Mouse (Mus musculus) embryonic fibroblast, embryonic 13.5 days (primary cell): Measurements from ENCODE around the gene Hvcn1. TPM values are rescaled to one million over a fixed set of nuclear protein-coding genes. Genes with fewer than 3 reads are reported as not detected.
"Not testable (repeated sequence)": the region's sequence is repeated elsewhere in the genome, so short reads cannot be mapped to it uniquely, and the experiment has no call there.

Experiments used
- H3K27ac ChIP-seq: 2 replicates; pipeline ENCODE4 v1.5.1; 2012; ENCODE audit warnings: low read length, control low read depth, inconsistent platforms; ENCODE audit not compliant: insufficient read depth
- H3K4me1 ChIP-seq: 2 replicates; pipeline ENCODE4 v1.6.1; 2011; ENCODE audit warnings: low read length; ENCODE audit not compliant: control insufficient read depth, insufficient read depth
- H3K4me3 ChIP-seq: 2 replicates; pipeline ENCODE4 v1.5.1; 2011; ENCODE audit warnings: mild to moderate bottlenecking, control low read depth, low read length; ENCODE audit not compliant: insufficient read depth
- CTCF ChIP-seq: IDR thresholded peaks from 2 replicates; pipeline ENCODE4 v1.5.1; 2011; ENCODE audit warnings: mild to moderate bottlenecking, control low read depth, low read length, moderate library complexity, borderline replicate concordance; ENCODE audit not compliant: insufficient read depth
- POLR2A ChIP-seq: IDR thresholded peaks from 2 replicates; pipeline ENCODE4 v1.6.1; 2011; ENCODE audit warnings: low read depth, mild to moderate bottlenecking, control low read depth, low read length, moderate library complexity
- polyA plus RNA-seq: library from polyadenylated mRNA; stranded (reverse); fragments of >200 nt; gene quantifications from 2 replicates; pipeline ENCODE4 v1.2.4, GENCODE M21; 2011; ENCODE audit warnings: low read depth; ENCODE audit not compliant: missing spikeins, insufficient read length

Gene Hvcn1
- polyA plus RNA-seq, 1 experiment, result 3.1 TPM

DNA sequence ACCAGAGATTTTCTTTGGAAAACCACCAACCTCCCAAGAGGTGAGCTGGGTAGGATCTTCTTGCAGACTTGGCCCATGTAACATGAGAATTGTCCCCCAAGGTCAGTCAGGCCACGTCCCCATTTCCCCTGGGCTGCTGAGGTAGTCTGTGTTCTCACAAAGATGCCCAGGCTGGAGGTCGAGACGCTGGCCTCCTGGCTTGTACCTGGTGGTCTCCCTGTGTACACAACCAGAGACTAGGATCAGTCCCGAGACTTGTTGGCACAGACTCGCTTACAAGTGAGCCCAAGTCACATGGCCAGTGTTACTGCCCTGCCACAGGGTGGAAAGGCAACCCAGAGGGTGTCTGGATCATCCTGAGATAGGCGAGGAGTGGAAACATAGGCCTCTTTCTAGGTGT is 4.7 kb upstream of the Hvcn1 start:
- H3K4me3 ChIP-seq, result no peak overlapping the region
- H3K4me1 ChIP-seq, result no peaks in the 10 kb centered on the region
- no peak for TF ChIP-seq POLR2A
- no peak for TF ChIP-seq CTCF
- H3K27ac ChIP-seq, result no peak overlapping the region

DNA sequence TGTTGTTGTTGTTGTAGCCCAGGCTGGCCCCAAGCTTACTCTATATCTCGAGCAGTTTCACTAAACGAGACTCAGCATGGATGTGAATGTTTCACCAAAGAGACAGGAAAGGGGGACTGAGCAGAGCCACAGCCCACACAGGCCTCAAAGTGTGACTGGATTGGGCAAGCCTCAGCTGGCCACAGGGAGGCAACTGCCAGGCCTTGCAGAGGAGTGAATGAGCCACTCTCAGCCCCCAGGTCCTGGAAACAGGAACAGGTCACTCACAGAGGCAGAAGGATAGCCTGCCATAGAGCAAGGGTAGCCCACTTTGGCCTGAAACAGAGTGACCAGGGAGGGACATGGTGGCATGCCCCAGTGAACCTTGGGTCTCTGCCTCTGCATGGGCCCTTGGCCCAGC is 2.4 kb upstream of the Hvcn1 start:
- TF ChIP-seq CTCF (no peak), POLR2A (no peak)
- Histone ChIP-seq H3K4me3 (no peak overlapping the region), H3K4me1 (no peaks in the 10 kb centered on the region), H3K27ac (no peak overlapping the region)

DNA sequence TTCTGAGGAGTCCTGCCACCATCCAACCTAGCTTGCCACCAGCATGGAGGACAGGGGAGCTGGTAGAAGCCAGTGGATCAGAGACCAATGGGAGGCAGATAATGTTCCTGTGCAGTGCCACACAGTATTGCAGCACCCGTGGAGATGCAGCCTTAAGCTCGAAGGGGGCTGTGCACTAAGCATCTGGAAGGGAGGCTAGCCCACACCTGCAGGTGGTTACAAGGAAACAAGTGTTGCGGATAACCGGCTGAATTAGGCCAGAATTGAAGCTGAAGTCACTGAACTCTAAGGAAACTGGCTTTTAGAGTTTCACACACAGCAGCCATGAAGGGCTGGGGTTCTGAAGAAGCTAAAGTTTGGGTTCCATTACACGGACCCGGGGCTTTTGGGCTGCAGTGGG is 2.3 kb downstream of the Hvcn1 start:
- TF ChIP-seq CTCF (no peak), POLR2A (no peak)
- Histone ChIP-seq H3K4me3 (no peak overlapping the region), H3K4me1 (no peaks in the 10 kb centered on the region), H3K27ac (no peak overlapping the region)

DNA sequence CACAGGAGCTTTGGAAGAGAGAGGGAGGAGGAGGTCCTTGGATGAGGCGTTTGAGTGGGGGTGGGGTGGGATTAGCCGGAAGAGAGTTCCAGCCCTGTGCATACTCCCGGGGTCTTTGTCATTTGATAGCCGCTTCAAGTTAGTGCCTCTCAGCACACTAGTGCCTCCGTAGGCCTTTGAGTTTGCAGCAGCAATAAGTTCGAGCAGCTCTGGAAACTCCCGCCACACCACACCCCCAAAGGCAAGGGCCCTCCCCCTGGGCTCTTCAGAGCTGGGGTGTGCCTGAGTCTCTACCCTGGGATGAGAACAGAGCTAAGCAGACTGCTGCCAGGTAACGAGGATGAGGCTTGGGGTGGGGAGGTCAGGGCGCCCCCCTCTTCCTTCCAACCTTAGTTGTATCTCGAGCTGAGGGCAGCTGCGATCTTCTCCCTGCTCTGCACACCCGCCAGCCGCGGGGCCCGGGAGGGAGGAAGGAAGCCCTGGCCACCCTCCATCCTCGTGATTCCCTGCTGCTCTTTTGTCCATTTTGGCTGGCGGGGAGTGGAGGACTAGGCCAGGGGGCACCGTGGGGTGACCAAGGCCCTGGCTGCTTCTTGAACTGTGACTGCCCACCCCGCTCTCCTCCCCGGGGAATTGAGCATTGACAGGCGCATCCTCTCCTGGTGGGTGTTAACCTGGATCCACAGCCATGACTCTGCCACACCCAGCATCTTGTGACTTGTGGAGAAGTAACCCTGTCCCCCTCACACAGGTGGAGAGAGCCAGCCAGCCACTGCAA is 3.2 kb downstream of the Hvcn1 start:
- Histone ChIP-seq H3K4me3 (no peak overlapping the region), H3K4me1 (no peaks in the 10 kb centered on the region), H3K27ac (no peak overlapping the region)
- TF ChIP-seq CTCF (no peak), POLR2A (no peak)

DNA sequence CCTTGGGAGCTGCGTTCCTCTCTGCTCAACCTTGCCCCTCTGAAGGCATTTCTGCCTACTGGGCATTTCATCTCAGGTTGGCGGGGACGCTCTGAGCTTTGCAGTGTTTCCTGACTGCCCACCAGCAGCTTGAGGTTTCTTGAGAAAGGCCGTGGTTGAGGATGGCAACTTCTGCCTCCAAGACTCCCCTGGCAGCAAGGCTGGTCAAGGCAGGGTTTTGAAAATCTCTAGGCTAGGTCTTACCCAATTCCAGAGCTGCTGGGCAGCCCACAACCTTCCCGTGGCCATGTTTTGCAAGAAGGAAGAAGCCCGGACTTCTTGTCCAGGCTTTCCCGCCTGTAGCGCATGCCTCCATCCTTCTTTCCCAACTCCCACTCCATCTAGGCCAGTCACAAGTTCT is 4.3 kb downstream of the Hvcn1 start:
- H3K27ac ChIP-seq, result no peak overlapping the region

DNA sequence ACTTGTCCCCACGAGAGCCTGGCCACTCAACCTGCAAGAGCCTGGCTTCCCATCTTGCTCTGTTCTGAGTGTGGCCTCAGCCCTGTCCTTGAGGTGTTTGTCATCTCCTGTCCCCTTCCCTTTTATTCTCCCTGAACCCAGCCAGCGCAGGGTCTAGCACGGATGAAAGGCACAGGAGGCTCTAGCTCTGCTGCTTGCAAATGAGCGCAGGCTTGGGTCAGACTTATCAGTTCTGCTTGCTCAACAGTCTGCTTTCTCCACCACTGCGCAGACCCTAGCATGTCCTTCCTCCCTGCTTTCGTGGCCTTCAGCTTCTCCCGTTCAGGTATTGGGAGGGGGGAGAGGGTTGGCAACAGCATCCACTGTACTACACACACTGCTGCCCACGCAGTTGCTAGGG is 5.5 kb downstream of the Hvcn1 start:
- no peak overlapping the region for H3K4me3 ChIP-seq
- H3K27ac ChIP-seq, result no peak overlapping the region
- H3K4me1 ChIP-seq, result no peaks in the 10 kb centered on the region
- no peak for TF ChIP-seq CTCF
- TF ChIP-seq POLR2A, result no peak

More for the DNA sequence above, 4.3 kb downstream of the Hvcn1 start:
- H3K4me3 ChIP-seq, result no peak overlapping the region
- TF ChIP-seq POLR2A (no peak), CTCF (no peak)
- no peaks in the 10 kb centered on the region for H3K4me1 ChIP-seq

DNA sequence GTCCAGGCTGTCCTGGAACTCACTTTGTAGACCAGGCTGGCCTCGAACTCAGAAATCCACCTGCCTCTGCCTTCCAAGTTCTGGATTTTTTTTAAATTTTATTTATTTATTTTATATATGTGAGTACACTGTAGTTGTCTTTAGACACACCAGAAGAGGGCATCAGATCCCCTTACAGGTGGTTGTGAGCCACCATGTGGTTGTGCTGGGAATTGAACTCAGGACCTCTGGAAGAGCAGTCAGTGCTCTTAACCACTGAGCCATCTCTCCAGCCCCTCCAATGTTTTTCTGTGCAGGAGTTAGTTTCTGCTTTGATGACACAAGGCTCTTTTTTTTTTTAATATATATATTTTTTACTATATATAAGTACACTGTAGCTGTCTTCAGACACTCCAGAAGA is 6.2 kb downstream of the Hvcn1 start:
- H3K27ac ChIP-seq, H3K4me1 ChIP-seq, H3K4me3 ChIP-seq: not testable (repeated sequence)

DNA sequence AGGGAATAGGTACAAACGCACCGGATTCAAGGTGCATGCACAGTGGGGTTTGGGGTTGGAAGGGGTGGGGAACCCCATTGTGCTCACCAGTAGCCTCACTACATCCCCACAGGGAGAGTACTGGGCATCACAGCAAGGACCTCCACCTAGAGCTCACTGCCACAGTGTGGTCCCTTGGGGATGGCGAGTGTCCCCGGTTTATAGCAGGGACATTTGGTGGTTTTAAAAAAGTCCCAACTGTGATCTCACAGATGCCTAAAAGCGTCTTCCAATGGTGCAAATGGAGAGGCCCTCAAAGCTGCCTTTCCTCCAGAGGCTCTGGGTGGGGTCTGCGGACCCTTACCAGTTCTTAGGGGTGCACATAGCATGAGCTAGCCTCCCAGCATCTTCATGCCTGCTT is 7.3 kb downstream of the Hvcn1 start:
- no peak overlapping the region for H3K4me3 ChIP-seq
- no peaks in the 10 kb centered on the region for H3K4me1 ChIP-seq
- no peak overlapping the region for H3K27ac ChIP-seq
- TF ChIP-seq CTCF, result no peak
- TF ChIP-seq POLR2A, result no peak

DNA sequence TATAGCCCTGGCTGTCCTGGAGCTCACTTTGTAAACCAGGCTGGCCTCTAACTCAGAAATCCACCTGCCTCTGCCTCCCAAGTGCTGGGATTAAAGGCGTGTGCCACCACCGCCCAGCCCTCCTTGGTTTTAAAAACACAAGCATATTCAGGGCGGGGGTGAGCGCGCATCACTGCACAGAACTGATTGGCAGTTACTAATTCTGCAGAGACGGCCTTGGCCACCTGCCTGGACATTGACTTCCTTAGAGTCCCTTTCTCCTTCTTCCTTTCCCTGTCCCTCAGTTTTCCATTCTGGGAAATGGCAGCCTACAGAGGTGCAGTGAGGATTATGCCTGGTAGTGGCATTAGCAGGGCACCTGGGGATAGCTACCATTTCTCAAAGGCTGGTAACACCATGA is 11.0 kb downstream of the Hvcn1 start:
- no peaks in the 10 kb centered on the region for H3K4me1 ChIP-seq
- no peak overlapping the region for H3K4me3 ChIP-seq
- no peak overlapping the region for H3K27ac ChIP-seq
- TF ChIP-seq CTCF (no peak), POLR2A (no peak)

DNA sequence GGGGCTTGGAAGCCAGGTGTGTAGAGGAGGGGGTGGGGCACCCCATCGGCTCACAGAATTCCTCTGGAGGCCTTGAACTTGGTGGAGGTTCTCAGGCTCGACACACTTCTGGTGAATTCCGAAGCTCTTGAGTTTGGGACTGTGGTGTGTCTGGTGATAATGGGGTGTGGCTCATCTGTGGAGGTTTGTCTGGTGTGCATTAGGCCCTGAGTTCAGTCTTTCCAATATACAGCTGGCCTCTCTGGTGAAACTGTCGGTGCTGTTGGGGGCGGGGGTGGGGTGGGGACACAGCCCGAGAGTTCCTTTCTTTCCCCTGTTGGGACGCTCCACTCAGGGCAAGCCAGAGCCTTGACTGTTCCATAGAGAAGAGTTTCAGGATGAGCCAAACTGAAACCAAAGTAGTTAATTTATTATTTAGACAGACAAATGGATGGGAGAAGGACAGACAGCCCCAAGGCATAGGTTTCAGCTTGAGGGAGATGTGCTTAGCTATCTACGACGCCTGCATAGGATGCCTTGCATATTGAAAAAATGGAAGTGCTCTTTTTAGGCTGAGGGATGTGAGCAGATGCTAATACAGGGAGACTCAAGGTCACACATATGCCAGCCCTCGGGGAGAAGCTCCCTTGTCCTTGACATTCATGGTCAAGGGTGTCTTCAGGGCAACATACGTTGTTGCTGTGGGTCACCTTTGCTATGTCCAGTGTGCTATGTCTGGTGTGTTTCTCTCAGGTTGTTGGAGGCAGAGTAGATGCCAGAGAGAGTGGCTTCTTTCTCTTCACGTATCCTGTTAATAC is 11.7 kb downstream of the Hvcn1 start:
- H3K4me3 ChIP-seq, result no peak overlapping the region
- no peak for TF ChIP-seq CTCF
- no peak for TF ChIP-seq POLR2A

DNA sequence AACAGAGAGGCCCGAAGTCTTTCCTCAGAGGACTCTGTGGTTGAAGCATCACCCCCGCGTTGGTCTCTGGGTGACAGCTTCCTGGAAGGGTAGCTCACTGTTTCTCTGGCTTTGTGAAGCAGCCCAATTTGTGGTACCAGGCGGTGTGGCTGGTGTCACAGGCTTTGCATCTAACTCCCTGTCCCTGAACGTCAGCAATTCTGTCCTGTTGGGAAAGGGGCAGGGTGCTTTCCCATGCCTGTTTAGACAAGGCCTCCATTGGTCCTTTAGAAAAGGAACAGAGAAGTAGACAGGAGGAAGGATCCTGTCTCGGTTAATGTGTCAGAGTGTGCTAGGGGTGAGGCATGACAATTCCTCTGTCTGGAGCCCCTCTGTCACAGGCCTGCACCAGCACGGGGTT is 12.3 kb downstream of the Hvcn1 start:
- H3K27ac ChIP-seq, result no peak overlapping the region
- TF ChIP-seq POLR2A (no peak), CTCF (no peak)
- no peaks in the 10 kb centered on the region for H3K4me1 ChIP-seq
- H3K4me3 ChIP-seq, result no peak overlapping the region

More for the DNA sequence above, 11.7 kb downstream of the Hvcn1 start:
- no peaks in the 10 kb centered on the region for H3K4me1 ChIP-seq
- no peak overlapping the region for H3K27ac ChIP-seq
